Mouse (Mus musculus) embryo, embryonic 10.5 days (tissue): ENCODE measurements around the gene Thumpd3.

Source experiments
- DNase-seq: peaks from one replicate; pipeline ENCODE4 v3.0.0-alpha.2; 2015; ENCODE audit warnings: low spot score

Gene Thumpd3

DNA sequence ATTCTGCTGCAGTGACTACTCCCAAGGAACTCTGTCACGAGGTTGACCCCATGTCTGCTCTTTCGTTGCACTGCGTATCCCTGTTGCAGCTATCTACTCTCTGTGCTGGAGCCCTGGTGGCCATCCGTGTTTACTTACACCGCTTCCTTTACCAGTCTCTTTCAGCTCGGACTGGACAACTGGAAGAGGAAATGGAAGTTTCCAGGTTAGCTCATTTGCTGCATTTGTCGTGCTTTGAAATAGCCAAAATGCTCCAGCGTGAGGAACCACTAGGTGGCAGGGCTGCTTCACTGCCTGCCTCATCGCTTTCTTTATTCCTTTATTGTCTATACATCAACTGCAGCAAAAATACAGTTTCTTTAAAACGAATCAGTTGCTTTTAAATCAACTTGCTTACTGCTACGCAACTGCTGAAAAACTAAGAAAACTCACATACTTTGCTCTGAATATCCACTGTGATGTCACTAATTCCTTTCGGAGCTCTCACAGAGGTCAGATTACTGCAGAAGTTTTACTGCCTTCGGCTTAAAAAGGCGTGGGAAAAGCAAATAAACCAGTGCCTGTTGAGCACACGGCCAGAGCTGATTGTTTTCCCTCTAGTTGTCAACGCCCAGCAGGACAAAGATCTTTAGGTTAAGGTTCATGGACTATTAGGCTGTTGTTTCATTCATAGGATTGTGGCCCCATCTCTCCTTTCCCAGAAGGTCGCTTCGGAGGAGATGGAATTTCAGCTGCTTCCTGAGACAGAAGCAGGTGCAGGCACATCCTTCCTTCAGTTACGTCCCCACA lies 7.9 kb upstream of the Thumpd3 start:
- peak; percentile 81 for DNase-seq

DNA sequence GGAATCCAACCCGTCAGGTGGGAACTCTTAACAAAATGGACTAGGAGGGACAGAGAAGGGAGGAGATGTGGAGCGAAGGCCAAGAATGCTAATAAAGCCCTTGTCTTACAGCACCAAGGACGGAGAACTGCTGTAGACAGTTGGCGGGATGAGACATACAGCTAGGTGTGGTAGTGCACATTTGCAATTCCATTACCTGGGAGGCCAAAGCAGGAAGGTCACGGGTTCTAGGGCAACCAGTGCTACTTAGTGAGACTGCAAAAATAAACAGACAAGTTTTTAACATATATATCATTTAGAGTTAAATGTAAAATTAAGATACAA lies 7.3 kb upstream of the Thumpd3 start:
- no peak for DNase-seq

GRCm38 (mm10) chr6:113040319-113040718 lies 5.7 kb upstream of the Thumpd3 start:
- no peak for DNase-seq

- no peak for DNase-seq
Observed at GRCm38 (mm10) chr6:113041215-113041990, 4.6 kb upstream of the Thumpd3 start.

DNA sequence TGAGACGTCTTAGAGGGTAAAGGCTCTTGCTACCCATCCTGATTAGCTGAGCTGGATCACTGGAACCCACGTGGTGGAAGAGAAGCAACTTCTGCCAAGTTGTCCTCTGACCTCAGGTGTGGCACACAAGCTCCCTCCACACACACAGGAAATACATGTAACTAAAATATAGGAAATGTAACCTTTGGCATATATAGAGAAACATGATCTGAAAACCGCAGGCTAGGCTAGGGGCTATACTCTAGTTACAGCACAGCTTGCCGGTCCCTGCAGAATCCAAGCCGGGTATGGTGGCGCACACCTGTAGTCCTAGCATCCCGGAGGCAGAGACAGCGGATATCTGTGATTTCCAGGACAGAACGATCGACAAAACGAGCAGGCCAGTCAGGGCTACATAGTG lies 450 bp upstream of the Thumpd3 start:
- DNase-seq: no peak

- no peak for DNase-seq
Observed at GRCm38 (mm10) chr6:113047016-113047746, 1.2 kb downstream of the Thumpd3 start.

DNA sequence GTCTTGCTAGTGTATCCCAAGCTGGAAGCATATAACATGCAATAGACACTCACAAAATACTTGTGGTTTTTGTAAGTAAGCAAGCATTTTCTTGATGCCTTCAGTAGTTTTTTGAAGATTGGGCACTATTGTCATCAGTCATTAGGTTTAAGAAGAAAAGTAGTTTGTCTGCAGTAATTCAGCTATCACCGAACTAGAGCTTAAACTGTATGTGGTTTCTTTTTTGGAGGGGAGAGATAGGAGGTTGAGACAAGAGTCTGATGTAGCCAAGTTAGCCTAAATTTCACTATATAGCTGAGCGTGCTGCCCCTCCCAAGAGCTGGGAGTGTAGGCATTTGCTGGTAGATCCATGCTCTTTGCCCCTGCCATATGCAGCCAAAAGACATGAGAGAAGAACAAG lies 2.3 kb downstream of the Thumpd3 start:
- DNase-seq: no peak

DNA sequence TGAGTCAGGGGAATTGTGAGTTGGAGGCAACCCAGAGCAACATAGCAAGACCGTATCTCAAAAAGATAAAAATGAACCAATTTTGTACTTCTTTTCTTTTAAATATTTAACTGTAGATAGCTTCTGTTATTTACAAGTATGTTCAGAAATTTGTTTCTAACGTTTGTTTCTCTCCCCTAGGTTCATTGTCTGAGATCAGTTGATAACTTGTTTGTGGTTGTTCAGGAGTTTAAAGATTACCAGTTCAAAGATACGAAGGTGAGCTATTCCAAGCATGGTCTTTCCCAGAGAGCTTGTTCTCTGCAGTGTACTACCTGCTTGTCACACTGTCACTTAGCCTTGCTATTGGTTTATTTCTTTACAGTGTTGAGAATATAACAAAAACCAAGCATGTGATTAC lies 3.1 kb downstream of the Thumpd3 start:
- DNase-seq: no peak

DNA sequence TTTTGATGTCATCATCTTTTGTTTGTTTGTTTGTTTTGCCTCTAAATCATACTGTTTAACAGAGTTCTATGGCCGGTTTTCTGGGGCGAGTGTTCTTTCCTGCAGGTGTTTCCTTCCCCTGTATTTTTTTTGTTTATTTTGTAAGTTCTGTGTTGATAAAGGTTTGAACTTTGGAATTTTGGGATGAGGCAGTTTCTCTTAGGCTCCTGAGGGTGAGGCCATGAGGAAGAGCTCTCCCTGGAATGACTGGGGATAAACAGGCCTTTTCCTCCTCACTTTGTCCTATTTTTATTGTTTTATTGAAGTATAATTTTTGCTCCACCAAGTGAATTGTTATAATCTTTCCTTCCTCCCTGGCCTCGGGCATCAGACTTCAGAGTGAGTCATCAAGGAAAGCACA lies 6.9 kb downstream of the Thumpd3 start:
- DNase-seq: no peak

DNA sequence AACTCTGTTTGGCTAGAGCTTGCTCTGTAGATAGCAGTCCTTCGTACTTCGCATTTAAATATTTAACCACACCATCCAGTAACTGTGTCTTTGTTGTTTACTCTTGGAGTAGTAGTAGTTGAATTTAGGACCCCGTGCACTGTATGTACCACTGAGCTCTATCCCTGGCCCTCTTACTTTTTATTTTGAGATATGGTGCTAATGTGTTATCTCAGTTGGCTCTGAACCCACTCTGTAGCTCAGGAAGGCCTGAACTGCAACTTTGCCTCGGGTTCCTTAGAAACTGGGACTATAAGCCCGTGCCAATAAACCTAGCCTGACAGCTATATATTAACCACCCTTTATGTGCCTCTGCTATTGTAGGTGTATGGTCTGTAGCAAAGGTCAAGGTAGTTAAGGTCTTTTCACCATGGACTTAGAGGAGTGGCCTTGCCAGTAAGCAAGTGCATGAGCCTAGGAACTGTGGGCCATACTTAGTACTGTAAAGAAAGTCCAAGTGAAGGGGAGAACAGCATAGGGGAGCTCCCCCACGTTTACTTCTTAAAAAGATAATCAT lies 8.6 kb downstream of the Thumpd3 start:
- DNase-seq: no peak

DNA sequence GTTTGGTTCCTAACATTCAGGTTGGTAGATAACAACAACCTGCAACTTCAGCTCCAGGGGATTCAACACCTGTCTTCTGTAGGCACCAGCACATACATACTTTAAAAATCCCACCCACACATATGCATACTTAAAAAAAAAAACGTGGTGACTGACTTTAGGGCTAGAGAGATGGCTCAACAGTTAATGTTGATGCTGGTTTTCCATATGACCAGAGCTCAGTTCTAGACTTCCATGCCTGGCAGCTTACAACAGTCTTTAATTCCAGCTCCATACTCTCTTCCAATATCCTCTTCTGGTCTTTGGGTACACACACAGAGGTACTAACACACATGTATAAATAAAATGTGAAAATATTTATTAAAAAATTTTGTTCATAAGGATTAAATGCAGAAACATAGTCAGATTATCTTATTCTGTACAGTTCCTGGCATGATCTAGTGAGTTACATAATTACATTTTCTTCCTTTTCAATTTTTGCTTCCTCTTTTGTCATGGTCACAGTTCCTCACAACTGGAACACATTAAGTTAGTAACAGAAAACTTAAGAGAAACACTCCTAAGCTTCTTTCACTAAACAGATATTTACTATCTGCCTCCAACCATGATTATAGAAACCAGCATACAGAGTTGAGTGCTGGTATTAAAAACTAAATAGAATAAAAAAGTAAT lies 15.0 kb downstream of the Thumpd3 start:
- no peak for DNase-seq

DNA sequence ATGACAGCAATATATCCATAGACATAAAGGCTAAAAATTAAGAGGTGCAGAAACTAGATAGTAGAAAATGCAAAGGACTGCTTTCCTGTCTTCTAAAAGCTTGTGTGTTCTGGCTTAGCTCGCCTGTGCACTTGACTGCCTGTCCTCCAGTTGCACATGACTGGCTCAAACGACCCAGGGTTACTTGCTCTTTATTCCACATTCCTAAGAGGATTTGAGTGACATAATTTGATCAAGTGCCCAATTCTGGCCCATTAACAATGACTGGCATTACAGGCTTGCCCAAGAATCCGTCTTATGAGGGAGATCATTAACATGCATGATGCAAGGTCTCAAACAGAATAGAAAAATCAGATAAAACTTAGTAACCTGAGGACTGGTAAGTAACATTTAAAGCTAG lies 16.2 kb downstream of the Thumpd3 start:
- no peak for DNase-seq

GRCm38 (mm10) chr6:113063363-113063762 lies 17.3 kb downstream of the Thumpd3 start:
- no peak for DNase-seq

GRCm38 (mm10) chr6:113065186-113065585 lies 19.2 kb downstream of the Thumpd3 start:
- DNase-seq: no peak

DNA sequence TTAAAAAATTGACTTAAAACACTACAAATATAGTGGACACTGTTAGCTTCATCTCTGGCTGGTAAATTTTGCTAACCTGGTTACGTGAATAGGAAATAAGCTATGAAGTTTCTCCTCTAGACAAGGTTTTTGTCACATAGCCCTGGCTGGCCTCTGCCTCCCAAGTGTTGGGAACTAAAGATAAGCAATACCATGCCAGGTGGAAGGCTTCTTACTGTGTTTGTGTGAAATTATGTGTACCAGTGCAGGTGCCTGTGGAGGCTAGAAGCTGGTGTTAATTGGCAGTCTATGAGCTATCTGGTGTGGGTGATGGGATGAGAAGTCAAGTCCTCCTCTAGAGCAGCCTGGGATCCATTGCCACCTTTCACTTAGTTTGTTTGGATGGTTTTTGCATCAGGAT lies 23.1 kb downstream of the Thumpd3 start:
- DNase-seq: no peak

DNA sequence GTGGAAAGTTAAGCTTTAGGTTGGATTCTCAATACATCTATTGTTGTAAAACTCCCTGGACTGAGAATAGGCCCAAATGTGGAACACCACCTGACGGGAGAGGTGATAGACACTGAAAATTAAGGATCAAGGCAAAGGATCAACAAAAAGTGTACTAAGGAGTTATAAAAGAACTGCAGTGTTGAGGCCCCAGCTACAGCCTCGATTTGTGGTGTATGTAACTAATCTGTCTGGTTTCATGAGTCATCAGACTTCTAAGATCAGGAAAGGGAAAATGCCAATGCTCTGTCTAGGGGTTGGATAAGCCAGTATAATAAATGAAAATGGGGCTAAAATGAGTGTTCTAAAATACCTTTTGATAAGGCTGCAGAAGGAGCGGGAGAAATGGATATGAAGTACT lies 29.2 kb downstream of the Thumpd3 start:
- peak; percentile 4 for DNase-seq

DNA sequence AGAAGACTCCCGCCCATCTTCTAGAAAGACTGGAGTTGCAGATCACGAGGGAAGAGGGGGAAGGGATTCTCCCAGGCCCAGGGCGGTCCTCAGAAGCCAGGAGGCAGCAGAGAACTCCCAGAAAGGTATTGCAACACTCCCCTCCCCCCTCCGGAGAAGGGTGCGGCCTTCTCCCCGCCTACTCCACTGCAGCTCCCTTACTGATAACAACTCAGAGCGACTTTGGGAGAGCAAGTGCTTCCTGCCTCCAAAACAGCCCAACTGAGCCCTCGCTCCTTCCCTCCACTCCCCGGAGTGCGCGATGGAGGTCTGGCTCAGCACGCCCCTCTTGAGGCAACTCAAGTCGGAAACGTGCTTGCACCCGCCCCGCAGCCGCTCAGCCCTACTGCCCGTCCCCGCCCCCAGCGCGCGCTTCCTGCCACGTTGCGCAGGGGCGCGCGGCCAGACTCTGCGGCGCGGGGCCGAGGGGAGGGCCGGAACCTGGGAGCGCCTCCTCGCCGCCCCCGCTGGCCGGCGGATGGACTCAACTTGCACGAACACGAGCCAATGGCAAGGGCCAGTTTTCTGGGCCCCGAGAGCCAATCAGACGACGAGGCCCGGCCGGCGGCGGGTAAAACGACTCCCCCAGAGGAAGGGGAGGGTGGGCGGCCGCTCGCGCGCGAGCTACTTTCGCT lies 30.1 kb downstream of the Thumpd3 start:
- DNase-seq: peak; percentile 97

DNA sequence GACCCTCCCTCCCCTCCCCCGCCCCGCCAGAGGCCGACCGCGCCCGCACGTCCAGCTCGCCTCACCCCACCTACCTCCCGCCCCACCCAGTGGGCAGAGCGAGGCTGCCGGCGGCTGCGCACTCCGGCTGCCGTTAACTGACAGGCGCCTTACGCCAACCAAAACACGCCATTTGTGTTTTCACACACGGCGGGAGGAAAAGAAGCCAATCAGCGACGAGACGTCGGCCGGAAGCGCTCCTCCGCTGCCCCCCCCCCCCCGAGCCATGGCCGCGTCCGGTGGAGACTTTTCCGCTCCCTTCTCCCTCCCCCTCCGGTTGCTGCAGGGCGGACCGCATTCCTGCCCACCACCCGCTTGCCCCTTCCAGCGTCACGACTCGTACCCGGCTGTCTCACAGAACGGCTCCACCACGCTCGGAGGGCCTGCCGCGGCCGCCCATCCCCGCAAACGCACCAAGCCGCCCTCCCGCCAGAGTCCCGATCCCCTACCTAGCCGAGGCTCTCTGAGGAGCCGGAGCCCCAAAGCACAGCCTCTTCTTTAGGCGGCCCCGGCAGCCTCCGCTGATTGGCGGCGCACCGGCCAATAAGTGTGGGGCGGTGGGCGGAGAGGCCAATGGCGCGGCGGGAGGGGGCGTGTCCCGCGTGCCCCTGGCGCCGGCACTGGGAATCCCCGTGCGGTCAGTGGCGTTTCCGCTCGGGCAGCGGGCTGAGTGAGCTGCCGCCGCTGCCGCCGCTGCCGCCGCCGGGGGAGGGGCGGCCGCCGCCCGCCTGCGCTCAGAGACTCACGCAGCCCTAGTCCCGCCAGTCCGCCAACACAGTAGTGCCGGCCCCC lies 30.9 kb downstream of the Thumpd3 start, which contains the start of gene Setd5:
Gene Setd5, plus strand, starts transcription at position 680 of the 831 bp plus-strand sequence.
- peak; percentile 97 for DNase-seq

GRCm38 (mm10) chr6:113077569-113078030 lies 31.6 kb downstream of the Thumpd3 start:
- peak; percentile 54 for DNase-seq

DNA sequence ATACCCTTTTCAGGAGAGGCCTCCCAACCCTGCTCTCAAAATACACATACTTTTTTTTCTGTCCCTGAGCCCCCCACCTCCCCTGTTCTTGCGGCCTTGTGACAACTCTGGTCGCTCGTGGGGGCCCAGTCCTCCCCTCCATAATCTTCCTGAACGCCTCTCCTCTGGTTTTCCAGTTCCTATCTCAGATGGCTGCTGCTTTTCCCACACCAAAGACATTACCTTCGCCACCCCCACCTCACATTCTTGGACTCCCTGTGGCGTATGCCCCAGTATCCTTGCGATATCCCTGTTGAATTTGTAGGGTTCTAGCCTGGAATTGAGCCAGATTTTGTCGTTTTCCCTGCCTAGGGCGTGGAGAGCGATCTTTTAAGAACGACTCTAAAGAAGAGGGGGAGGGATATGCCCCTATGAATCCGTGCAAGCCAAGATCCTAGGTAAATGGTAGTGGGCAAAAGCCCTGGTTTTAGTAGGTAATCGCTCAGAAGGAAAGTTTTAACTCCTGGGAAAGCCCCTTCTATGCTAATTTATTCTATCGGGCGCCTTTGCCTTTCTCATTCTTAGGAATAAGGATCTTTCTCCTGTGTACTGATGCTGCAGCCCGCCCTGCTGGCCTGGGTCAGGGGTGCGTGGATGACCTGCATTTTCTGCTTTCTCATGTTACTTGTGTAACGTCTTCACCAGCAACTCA lies 32.2 kb downstream of the Thumpd3 start:
- peak; percentile 64 for DNase-seq
